Mouse (Mus musculus): ENCODE measurements around the gene Gstt1. TPM values are rescaled to one million over a fixed set of nuclear protein-coding genes. Genes with fewer than 3 reads are reported as not detected.

Gstt1 gene
- total and polyA plus RNA-seq, 2 experiments from 2014 or later, result 21.4 to 37.1 TPM

DNA sequence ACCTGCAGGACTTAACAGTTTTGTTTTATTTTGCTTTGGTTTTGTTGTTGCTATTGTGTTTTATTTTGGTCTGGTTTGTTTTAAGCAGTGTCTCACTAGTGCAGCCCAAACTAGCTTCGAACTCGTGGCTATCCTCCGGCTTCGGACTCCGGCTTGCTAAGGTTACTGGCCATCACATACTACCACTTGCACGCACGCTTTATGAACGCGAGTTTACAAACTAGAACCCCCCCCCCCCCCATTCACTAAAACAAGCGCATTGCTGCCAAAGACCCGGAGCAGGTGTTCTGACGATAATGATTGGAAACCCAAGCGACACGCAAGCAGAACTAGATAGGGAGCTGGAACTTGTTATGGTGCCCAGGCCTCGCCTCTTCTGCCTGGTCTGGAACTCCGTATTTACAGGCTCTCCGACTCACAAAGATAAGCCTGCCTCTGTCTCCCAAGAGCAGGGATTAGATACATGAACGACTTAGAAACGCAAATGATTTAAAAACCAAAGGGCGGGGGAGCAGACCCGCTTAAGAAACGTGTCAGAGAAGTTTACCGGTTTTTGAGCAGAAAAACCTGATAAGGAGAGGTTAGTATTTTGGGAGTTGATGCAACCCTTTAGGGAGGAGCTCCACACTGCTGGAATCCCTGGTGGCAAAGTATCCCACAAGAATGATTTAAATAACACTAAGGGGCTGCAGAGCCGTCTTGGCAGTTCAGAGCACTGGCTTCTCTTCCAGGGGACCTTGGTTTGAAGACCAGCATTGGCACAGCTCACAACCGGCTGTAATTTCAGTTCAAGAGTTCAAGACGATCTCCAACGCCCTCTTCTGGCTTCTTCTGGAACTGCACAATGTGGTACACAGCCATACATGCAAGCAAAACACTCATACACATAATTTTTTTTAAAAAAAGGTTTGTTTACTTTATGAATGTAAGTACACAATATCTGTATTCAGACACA is 33.6 kb downstream of the Gstt1 start:
- no peaks in the 10 kb centered on the region for H3K4me1 ChIP-seq (ENCODE audit: insufficient read depth, low read length)
- H3K27me3 ChIP-seq (ENCODE audit: insufficient read depth, low read length), result no peaks in the 10 kb centered on the region
- WGBS, result under 1% methylated on average over 27 of the region's 27 CpGs
- DNase-seq (ENCODE audit: low spot score) (peak; percentile 86), ATAC-seq (ENCODE audit: low FRiP score) (peak; percentile 35)
- H3K9ac ChIP-seq (replicated peaks; ENCODE audit: low read length, poor library complexity, severe bottlenecking), result 0 out of 2 replicates have a peak overlapping the region, but pooled peaks have one; percentile 42
- H3K4me3 ChIP-seq (ENCODE audit: low read depth, low read length), result peak overlapping the region; percentile 82
- no peaks in the 10 kb centered on the region for H3K36me3 ChIP-seq (ENCODE audit: insufficient read depth, low read length)
- peak; percentile 83 for TF ChIP-seq CTCF (IDR thresholded peaks at IDR 0.05)
- H3K27ac ChIP-seq (ENCODE audit: low read depth, low read length), result peak overlapping the region; percentile 88
- H3K4me2 ChIP-seq (ENCODE audit: low read depth, low read length, poor library complexity, severe bottlenecking), result peak overlapping the region; percentile 62
- no peaks in the 10 kb centered on the region for H3K9me3 ChIP-seq (ENCODE audit: low read length)

DNA sequence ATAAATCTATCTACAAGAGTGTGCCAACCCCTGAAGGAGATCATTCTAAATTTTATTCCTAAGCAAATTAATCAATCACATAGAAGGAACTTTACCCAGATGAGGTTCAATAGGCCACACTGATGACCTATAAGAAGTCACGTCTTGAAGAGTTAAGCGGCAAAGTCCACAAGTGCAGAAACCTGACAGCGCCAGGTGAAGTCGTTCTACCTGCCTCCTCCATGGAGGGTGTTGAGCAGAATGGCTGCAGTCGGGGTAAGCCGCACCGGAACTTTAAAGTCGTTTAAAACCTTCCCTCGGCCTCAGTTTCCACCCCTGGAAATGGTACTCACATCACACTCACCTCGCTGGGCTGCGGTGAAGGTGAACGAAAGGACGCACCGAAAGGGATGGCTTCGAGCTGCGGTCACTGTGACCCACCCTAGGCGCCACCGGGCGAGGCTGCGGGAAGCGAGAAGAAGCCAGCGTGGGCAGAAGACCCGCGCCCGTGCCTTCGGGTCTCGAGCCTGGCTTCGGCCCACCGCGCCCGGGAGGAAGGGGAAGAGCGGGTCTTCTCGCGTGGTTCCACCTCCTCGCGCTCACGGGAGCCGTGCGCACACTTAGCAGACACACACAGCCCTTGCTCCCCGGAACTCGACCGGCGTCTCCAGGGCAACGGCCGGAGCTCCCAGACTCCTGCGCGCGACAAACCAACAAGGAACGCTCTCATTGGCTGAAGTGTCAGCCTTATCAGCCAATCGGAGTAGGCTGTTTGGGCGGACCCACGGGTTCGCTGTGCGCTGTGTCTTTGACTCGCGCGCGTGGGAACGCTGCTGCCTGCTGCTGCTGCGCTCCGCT is 34.5 kb downstream of the Gstt1 start, which contains the start of gene Cabin1:
TSS of gene Cabin1 (minus strand) at position 660 of the 837 bp plus-strand sequence.
- under 1% methylated on average over 57 of the region's 61 CpGs for WGBS
- no peaks in the 10 kb centered on the region for H3K27me3 ChIP-seq (ENCODE audit: insufficient read depth, low read length)
- H3K9ac ChIP-seq (replicated peaks; ENCODE audit: low read length, poor library complexity, severe bottlenecking), result peak within 1 kb of the TSS; percentile 92
- H3K27ac ChIP-seq (ENCODE audit: low read depth, low read length), result peak within 1 kb of the TSS; percentile 88
- H3K36me3 ChIP-seq (ENCODE audit: insufficient read depth, low read length), result no peaks in the 10 kb centered on the region
- no peak for TF ChIP-seq CTCF (IDR thresholded peaks at IDR 0.05)
- ATAC-seq (ENCODE audit: low FRiP score) (peak; percentile 99), DNase-seq (ENCODE audit: low spot score) (peak; percentile 99)
- no peaks in the 10 kb centered on the region for H3K9me3 ChIP-seq (ENCODE audit: low read length)
- H3K4me1 ChIP-seq (ENCODE audit: insufficient read depth, low read length), result no peaks in the 10 kb centered on the region
- peak within 1 kb of the TSS; percentile 62 for H3K4me2 ChIP-seq (ENCODE audit: low read depth, low read length, poor library complexity, severe bottlenecking)
- peak within 1 kb of the TSS; percentile 82 for H3K4me3 ChIP-seq (ENCODE audit: low read depth, low read length)

DNA sequence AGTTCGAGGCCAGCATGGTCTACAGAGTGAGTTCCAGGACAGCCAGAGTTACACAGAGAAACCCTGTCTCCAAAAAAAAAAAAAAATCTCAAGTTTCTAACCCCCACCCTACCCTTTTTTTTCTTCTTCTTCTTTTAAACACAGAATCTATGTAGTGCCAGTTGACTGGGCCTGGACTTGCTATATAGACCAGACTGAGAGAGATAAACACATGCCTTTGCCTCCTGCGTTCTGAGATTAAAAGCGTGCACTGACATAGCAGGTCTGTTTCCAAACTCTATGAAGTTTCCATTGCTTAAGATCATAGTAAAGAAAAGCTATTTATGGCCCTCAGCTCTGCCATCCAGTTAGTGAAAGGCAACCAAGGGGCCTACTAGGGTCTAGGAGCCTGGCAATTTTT is 36.0 kb downstream of the Gstt1 start:
- 97% methylated on average over 3 of the region's 3 CpGs for WGBS
- Histone ChIP-seq H3K27ac (ENCODE audit: low read depth, low read length) (no peak overlapping the region), H3K4me1 (ENCODE audit: insufficient read depth, low read length) (no peaks in the 10 kb centered on the region), H3K9ac (replicated peaks; ENCODE audit: low read length, poor library complexity, severe bottlenecking) (no peak overlapping the region; the same call in 1 of the 2 replicates), H3K9me3 (ENCODE audit: low read length) (no peaks in the 10 kb centered on the region), H3K4me2 (ENCODE audit: low read depth, low read length, poor library complexity, severe bottlenecking) (peak overlapping the region; percentile 62; the same call in 1 of the 2 replicates), H3K27me3 (ENCODE audit: insufficient read depth, low read length) (no peaks in the 10 kb centered on the region), H3K4me3 (ENCODE audit: low read depth, low read length) (no peak overlapping the region), H3K36me3 (ENCODE audit: insufficient read depth, low read length) (no peaks in the 10 kb centered on the region)
- DNase-seq (ENCODE audit: low spot score) (no peak), ATAC-seq (ENCODE audit: low FRiP score) (no peak)
- no peak for TF ChIP-seq CTCF (IDR thresholded peaks at IDR 0.05)

DNA sequence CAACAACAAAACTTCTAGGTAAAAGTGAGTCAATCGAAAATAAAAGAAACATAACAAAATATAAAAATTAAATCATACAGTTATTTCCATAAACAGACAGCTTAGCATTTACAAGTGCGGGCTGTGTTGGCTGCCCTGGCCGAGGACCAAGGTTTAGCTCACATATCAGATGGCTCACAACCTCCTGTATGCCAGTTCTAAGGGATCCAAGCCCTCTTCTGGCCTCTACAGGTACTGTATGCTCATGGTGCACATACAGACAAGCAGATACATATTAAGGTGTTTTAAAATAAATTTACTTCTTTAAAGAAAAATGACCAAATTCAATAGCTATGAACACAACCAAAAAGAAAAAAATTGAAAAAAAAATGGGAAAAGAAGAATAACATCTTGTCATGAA is 38.1 kb downstream of the Gstt1 start:
- WGBS, result 100% methylated on average over 3 of the region's 3 CpGs
- DNase-seq (ENCODE audit: low spot score) (no peak), ATAC-seq (ENCODE audit: low FRiP score) (no peak)
- no peak overlapping the region for H3K27ac ChIP-seq (ENCODE audit: low read depth, low read length)
- H3K27me3 ChIP-seq (ENCODE audit: insufficient read depth, low read length), result no peaks in the 10 kb centered on the region
- H3K4me3 ChIP-seq (ENCODE audit: low read depth, low read length), result no peak overlapping the region
- H3K9ac ChIP-seq (replicated peaks; ENCODE audit: low read length, poor library complexity, severe bottlenecking), result no peak overlapping the region
- H3K36me3 ChIP-seq (ENCODE audit: insufficient read depth, low read length), result 0 out of 2 replicates have a peak, but pooled peaks cover under 1% of the 10 kb centered on the region
- no peaks in the 10 kb centered on the region for H3K4me1 ChIP-seq (ENCODE audit: insufficient read depth, low read length)
- TF ChIP-seq CTCF (IDR thresholded peaks at IDR 0.05), result no peak; the same call in 1 of the 2 replicates
- H3K9me3 ChIP-seq (ENCODE audit: low read length), result no peaks in the 10 kb centered on the region
- H3K4me2 ChIP-seq (ENCODE audit: low read depth, low read length, poor library complexity, severe bottlenecking), result no peak overlapping the region

DNA sequence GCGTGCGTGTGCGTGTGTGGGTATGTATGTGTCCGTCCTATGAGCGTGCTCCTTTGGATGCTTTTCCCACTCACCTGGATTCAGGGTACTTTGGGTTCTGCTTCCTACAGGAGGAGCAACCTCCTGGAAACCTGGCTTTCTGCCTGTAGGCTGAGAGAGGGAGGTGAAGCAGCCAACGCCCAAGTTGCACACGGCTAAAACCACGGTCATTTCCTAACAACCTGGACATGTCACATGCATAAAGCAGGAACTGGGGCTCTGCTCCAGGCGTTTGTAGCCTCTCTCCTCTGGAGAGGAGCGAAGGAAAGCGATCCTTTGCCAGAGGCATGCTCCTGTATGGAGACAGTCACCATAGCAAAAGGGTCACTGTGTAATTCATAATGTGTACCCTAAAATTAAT is 41.7 kb downstream of the Gstt1 start:
- ATAC-seq (ENCODE audit: low FRiP score) (no peak), DNase-seq (ENCODE audit: low spot score) (no peak)
- Histone ChIP-seq H3K4me2 (ENCODE audit: low read depth, low read length, poor library complexity, severe bottlenecking) (no peak overlapping the region), H3K4me3 (ENCODE audit: low read depth, low read length) (no peak overlapping the region), H3K9ac (replicated peaks; ENCODE audit: low read length, poor library complexity, severe bottlenecking) (no peak overlapping the region), H3K27me3 (ENCODE audit: insufficient read depth, low read length) (no peaks in the 10 kb centered on the region), H3K4me1 (ENCODE audit: insufficient read depth, low read length) (no peaks in the 10 kb centered on the region), H3K36me3 (ENCODE audit: insufficient read depth, low read length) (peaks cover 32% of the 10 kb centered on the region), H3K9me3 (ENCODE audit: low read length) (no peaks in the 10 kb centered on the region), H3K27ac (ENCODE audit: low read depth, low read length) (no peak overlapping the region)
- WGBS, result 96% methylated on average over 11 of the region's 11 CpGs
- TF ChIP-seq CTCF (IDR thresholded peaks at IDR 0.05), result no peak

Measured in midbrain, postnatal 0 days (tissue).